Mouse (Mus musculus): ENCODE results near the gene Abhd11.
"Not testable (repeated sequence)": the region's sequence is repeated elsewhere in the genome, so short reads cannot be mapped to it uniquely, and the experiment has no call there.

The Abhd11 gene

DNA sequence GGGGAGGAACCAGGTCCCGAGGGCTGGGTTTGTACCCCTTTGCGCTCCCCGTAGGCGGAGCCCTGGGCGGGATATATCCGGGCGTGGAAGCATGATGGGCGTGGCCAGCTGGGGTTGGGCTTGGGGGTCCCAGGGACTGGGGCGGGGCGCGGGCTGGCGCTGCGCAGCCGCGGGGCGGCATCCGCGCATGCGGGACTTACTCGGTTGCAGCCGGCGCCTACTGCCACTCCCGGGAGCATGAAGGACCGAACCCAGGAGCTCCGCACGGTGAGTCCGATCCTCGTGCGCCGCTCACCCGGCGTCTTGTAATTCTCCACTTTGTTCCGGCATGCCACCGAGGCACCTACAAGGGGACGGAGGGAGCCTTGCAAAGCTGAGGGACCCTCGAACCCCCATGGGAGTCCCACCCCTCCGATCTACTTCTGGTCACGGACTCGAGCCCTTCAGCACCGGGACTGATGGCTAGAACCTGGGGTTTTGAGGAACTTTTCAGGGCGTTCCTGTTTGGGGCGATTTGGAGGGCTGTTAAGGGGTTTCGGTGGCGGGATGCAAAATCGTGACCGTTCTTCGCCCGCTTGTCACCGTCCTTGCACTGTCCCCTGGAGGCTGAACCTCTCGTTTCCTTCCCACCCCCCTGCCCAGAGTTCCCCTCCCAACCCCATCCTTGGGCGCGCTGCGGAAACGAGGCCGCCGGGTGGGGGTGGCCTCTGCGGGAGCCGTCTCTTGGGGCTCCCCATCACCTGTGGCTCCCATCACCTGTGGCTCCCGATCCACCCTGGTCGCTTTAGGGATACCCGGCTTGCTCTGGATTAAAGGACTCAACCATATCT is 14.6 kb downstream of the Abhd11 start, which contains the start of gene Stx1a:
Gene Stx1a, plus strand, starts transcription at position 139 of the 830 bp plus-strand sequence.
- peak; percentile 82 for DNase-seq (ENCODE audit: low spot score)

GRCm38 (mm10) chr5:135024665-135025224 is 15.8 kb downstream of the Abhd11 start:
- peak; percentile 87 for DNase-seq (ENCODE audit: low spot score)

DNA sequence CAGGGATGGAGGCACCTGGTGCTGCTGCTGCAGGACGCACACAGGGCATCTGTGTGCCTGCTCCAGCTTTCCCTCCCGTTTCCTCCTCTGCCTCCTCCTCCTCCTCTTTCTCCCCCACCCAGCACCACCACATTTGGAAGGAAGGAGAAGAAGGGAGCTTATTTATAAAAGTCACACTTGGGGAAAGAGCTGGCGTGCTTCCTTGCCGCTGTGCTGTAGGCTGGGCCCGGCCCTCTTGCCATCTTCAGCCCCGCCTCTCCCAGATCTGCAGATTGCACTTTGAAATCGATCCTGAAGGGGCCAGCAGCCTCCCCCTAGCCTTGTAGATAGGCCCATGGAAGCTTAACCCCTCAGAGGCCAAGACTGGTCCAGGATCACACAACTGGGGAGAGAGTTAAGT is 16.9 kb downstream of the Abhd11 start:
- DNase-seq (ENCODE audit: low spot score), result peak; percentile 42

GRCm38 (mm10) chr5:135029007-135029854 is 20.3 kb downstream of the Abhd11 start:
- no peak for DNase-seq (ENCODE audit: low spot score)

- DNase-seq (ENCODE audit: low spot score), result no peak
Observed at GRCm38 (mm10) chr5:135032581-135032980, 23.6 kb downstream of the Abhd11 start.

DNA sequence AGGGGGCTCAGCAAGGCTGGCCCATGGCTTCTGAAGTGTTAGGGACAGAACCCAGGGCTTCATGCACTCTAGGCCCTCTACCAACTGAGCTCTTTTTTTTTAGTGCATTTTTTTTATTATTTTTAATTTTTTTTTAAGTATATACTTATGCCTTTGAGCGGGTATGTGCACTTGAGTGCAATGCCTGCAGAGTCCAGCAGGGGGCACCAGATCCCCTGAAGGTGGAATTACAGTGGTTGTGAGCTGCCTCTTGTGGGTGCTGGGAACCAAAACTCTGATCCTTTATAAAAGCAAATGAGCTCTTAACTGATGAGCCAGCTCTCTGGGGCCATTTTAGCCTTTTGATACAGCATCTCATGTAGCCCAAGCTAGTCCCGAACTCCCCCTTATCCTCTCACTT is 25.6 kb downstream of the Abhd11 start:
- DNase-seq (ENCODE audit: low spot score), result no peak

GRCm38 (mm10) chr5:135035608-135036359 is 26.8 kb downstream of the Abhd11 start:
- no peak for DNase-seq (ENCODE audit: low spot score)

DNA sequence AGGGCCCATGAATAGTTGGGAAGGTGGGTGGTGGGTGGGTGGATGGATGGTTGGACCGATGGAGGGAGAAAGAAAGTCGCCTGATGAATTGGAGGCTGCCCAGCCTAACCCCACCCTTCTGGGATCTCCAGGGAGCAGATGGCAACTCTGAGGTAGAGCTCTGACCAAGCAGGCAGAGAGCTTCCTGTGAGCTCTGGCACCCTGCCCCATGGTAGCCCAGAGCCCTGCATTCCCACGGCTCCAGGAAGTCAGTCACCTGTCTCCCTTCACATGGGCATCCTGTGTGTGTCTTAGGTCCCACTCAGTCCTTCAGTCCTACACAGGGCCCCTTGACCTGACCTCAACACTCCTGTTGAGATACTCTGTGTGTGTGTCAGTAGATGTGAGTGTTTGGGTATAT is 29.0 kb downstream of the Abhd11 start:
- DNase-seq (ENCODE audit: low spot score), result no peak

GRCm38 (mm10) chr5:135039541-135039940 is 30.6 kb downstream of the Abhd11 start:
- no peak for DNase-seq (ENCODE audit: low spot score)

GRCm38 (mm10) chr5:135040059-135040458 is 31.1 kb downstream of the Abhd11 start:
- no peak for DNase-seq (ENCODE audit: low spot score)

DNA sequence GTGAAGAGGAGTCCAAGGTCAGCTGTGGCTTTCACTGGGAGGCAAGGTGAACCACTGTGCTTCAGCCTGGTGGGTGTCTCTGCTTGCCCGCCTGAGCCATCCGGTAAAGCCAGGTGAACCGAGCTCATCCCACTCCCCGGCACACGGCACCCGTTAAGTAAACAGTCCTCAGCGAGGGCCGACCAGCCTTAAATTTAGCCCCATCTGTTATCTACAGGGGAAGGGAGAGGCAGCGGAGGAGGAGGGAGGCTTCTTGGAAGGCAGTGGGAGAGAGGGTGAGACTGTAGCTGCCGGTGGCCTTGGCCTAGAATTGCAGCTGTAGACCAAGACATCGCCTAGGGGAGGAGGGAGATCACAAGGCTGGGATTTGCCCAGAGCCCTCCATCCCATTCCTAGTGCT is 31.8 kb downstream of the Abhd11 start:
- no peak for DNase-seq (ENCODE audit: low spot score)

DNA sequence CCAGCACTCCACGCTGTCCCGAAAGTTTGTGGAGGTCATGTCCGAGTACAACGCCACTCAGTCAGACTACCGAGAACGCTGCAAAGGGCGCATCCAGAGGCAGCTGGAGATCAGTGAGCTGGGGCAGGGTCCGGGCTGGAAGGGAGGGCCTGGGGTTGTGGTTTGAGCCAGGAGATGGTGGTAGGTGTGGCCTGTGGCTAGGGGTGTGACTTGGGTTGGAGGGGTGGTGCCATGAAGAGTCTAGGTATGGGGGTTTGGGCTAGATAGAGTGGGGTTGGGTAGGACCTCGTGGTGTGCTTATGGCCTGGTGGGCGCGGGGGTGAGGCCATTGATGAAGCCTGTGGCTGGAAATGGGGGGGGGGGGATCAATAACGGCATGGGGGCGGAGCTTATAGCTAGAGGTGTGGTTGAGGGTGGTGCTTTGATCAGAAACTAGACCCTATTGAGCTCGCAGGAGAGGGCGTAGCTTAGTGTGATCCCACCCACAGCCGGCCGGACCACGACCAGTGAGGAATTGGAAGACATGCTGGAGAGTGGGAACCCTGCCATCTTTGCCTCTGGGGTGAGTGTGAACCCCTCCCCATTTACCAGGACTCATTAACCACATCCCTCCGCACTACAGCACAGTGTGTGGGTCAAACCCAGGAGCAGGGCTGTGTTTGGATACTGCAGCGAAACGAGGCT is 33.3 kb downstream of the Abhd11 start:
- no peak for DNase-seq (ENCODE audit: low spot score)

DNA sequence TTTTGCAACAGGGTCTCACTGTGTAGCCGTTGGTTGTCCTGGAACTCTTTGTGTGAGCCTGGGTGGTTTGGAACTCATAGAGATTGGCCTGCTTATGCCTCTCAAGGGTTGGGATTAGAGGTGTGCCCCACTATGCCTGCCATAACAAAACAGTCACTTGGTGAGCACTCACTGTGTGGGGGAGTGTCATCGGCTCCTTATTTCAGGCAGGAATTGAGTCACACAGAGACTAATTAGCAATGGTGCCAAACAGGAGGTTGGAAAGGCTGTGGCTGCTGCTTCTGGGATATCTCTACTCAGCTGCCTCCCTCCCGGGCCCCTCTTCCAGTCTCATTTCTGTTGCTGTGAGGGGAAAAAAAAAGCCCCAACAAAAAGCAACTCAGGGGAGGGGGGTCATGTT is 35.6 kb downstream of the Abhd11 start:
- no peak for DNase-seq (ENCODE audit: low spot score)

DNA sequence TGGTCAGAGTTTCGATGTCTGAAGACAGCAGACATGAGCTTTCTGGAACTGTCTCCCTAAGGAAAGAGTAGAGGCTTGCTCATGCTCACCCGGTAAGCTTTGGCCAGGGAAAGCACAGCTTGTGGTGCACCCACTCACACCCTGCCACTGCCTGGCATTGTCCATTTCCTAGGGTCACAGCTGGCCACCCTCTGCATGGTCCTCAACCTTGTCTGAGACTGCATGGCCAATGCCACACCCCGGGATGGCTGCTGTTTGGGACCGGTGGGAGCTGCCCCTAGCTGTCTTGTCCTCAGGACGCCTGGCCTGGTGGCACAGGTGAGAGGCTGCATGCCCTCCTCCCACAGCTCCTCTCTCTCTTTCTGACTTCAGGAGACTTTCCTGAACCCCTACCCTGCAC is 39.6 kb downstream of the Abhd11 start:
- DNase-seq (ENCODE audit: low spot score), result no peak

DNA sequence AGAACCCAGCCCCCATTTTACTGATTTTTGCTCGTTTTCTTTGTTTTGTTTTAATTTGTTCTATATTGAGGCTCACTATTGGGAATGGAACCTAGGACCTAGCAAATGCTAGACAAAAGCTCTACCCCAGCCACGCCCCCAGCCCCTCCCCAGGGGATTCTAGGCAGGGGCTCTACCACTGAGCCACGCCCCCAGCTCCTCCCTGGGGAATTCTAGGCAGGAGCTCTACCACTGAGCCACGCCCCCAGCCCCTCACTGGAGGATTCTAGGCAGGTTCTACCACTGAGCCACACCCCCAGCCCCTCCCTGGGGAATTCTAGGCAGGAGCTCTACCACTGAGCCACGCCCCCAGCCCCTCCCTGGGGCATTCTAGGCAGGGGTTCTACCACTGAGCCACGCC is 40.3 kb downstream of the Abhd11 start:
- DNase-seq (ENCODE audit: low spot score), result not testable (repeated sequence)

DNA sequence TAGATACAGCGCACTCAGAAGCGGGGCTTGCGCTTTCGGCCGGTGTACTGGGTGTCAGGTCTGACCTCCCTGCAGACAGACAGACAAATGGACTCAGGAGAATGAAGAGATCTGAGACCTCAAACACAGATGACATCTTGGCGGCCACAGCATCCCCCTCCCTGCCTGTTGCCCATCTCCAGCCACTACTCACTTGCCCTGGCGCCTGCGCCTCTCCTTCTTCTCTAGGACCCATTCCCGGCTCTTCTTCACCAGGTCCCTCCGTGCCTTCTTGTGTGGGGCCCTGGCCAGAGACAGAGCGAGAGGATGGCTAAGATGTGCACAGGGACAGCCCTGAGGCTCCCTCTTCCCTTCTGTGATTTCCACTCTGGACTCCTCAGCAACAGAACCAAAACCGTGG is 44.4 kb downstream of the Abhd11 start:
- DNase-seq (ENCODE audit: low spot score), result no peak
